Mouse (Mus musculus) E14TG2a.4 (cell line): ENCODE data around the gene Rnd2.

Source experiments
- CTCF ChIP-seq: conservative IDR thresholded peaks from 2 replicates; pipeline ENCODE4 v1.5.1; 2014; ENCODE audit warnings: low read length
- POU5F1 ChIP-seq: IDR thresholded peaks from 2 replicates; pipeline ENCODE4 v1.6.1; 2014; ENCODE audit warnings: low read length, borderline replicate concordance

GRCm38 (mm10) chr11:101477194-101477551, 12.4 kb downstream of the Rnd2 start:
- TF ChIP-seq POU5F1 (no peak), CTCF (no peak)
